Mouse (Mus musculus) G1E (cell line): ENCODE measurements at regions not wholly inside any gene's neighbourhood (a gene's known extent, or its start where the extent isn't known, plus 50 kb on each side); places are given as distances from the start of the nearest gene placed in this dataset.

Source experiments
- CTCF ChIP-seq: IDR thresholded peaks from 2 replicates; pipeline ENCODE4 v1.5.1; 2012; ENCODE audit warnings: low read depth, low read length, inconsistent platforms, mixed read lengths
- GATA1 ChIP-seq: IDR thresholded peaks from 2 replicates; pipeline ENCODE4 v1.6.1; 2012; ENCODE audit warnings: borderline replicate concordance, low read length, inconsistent platforms, mixed read lengths
- POLR2AphosphoS5 ChIP-seq: IDR thresholded peaks from 2 replicates; pipeline ENCODE4 v1.6.1; 2012; ENCODE audit warnings: low read depth, low read length, inconsistent platforms; ENCODE audit not compliant: insufficient replicate concordance

- TF ChIP-seq CTCF (no peak), POLR2AphosphoS5 (no peak), GATA1 (no peak)
These were observed 270.0 kb upstream of the Nfe2l3 start for GRCm38 (mm10) chr6:51162208-51163082.
